Mouse (Mus musculus) megakaryocyte, embryonic 14.5 days (primary cell): ENCODE results near the gene Zfhx3.

ENCODE experiments used
- FLI1 ChIP-seq: IDR thresholded peaks from 2 replicates; pipeline ENCODE4 v1.6.1; 2012; ENCODE audit warnings: low read length, inconsistent platforms, mixed read lengths
- GATA1 ChIP-seq: IDR thresholded peaks from 3 replicates; pipeline ENCODE4 v1.6.1; 2012; ENCODE audit warnings: mixed read lengths, low read length, inconsistent platforms, borderline replicate concordance

DNA sequence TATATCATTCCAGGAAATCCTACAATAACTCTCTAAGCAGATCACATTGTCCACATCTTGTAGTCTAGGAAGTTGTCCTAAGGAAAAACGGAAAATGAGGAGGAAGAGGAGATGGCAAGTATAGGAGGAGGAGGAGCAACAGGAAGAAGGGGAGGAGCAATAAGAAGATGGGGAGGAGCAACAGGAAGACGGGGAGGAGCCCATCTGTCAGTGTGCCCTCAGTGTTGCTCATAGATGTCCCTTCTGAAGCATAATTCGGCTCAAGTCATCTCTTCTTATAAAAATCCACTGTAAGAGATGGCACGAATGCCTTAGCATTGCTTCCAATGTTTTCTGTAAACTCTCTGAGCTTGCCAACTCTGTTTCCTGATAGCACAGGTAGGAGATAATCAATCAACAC lies 640.8 kb downstream of the Zfhx3 start:
- TF ChIP-seq GATA1 = no peak
- TF ChIP-seq FLI1 = no peak
